Mouse (Mus musculus): Measurements from ENCODE around the gene Limk1. TPM values are rescaled to one million over a fixed set of nuclear protein-coding genes. Genes with fewer than 3 reads are reported as not detected.

Limk1 gene
- polyA plus RNA-seq, 1 experiment from 2014 or later: 1.8 TPM

DNA sequence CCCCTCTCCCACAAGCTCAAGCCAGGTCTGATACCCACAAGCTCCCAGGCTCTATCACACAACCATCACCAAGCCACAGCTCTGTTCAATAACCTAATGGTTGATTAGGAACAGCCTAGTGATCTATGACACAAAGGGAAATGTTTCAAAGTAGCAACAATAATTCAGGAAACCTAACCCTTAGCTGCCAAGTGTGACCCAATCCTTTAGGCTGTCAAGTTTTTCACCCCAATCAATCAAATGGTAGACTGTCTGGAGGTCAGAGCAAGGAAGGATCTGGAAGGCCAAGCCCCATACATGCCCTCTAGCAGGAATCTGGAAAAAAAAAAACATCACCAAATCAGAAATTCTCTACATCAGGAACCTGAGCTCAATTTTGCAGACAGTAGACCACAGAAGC is 57.6 kb downstream of the Limk1 start:
- Histone ChIP-seq H3K9ac (ENCODE audit: low read depth, low read length) (no peak overlapping the region), H3K27me3 (replicated peaks; ENCODE audit: control insufficient read depth, insufficient read depth, low read length) (no peaks in the 10 kb centered on the region), H3K4me1 (replicated peaks; ENCODE audit: control insufficient read depth, insufficient read depth, low read length) (no peaks in the 10 kb centered on the region), H3K9me3 (ENCODE audit: control insufficient read depth) (no peaks in the 10 kb centered on the region), H3K36me3 (ENCODE audit: control insufficient read depth, insufficient read depth) (peaks cover 63% of the 10 kb centered on the region), H3K27ac (ENCODE audit: low read depth, low read length) (0 out of 2 replicates have a peak overlapping the region, but pooled peaks have one; percentile 72), H3K4me3 (ENCODE audit: low read depth, low read length) (no peak overlapping the region), H3K4me2 (replicated peaks; ENCODE audit: low read depth) (no peak overlapping the region)
- no peak for ATAC-seq
- TF ChIP-seq CTCF (IDR thresholded peaks at IDR 0.05; ENCODE audit: low read depth): no peak

DNA sequence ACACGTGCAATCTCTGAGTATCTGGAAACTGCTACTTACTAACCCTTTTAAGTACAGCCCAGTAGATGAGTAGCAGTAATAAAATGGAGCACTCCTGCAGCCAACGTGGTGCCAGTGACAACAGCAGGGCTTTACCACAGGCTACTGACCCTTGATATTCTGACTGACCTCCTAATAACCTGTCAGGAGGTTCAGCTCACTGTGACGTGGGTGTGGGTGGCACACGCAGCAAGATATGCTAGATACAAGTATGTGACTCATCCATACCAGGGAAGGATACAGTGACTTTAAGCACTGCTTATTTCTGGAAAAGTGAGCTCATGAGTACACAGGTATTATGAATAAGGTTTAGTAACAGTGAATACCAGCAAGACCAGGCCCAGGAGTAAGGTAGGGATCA is 58.9 kb downstream of the Limk1 start:
- Histone ChIP-seq H3K4me1 (replicated peaks; ENCODE audit: control insufficient read depth, insufficient read depth, low read length) (no peaks in the 10 kb centered on the region), H3K36me3 (ENCODE audit: control insufficient read depth, insufficient read depth) (peaks cover 66% of the 10 kb centered on the region), H3K27ac (ENCODE audit: low read depth, low read length) (peak overlapping the region; percentile 72), H3K9me3 (ENCODE audit: control insufficient read depth) (no peaks in the 10 kb centered on the region), H3K9ac (ENCODE audit: low read depth, low read length) (no peak overlapping the region), H3K4me2 (replicated peaks; ENCODE audit: low read depth) (no peak overlapping the region), H3K4me3 (ENCODE audit: low read depth, low read length) (no peak overlapping the region), H3K27me3 (replicated peaks; ENCODE audit: control insufficient read depth, insufficient read depth, low read length) (no peaks in the 10 kb centered on the region)
- WGBS: 32% methylated on average over 4 of the region's 4 CpGs
- peak; percentile 86 for ATAC-seq
- TF ChIP-seq CTCF (IDR thresholded peaks at IDR 0.05; ENCODE audit: low read depth): no peak

DNA sequence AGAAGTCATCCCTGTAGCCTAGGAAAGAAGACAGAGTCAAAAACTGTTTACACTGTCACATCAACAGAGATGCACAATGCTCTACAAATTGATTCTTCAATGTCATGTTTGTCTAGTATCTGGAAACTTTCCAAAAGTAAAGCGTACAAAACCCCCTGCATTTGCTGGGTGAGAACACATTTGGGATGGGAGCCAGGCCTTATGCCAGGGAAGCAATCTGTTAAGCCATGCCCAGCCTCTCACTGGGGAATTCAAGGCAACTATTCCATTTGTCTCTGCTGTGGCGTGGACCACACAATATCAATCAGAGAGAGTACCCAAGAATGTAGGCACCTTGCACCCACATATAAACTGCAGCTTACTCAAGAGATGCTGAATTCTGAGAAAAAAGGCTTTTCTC is 66.3 kb downstream of the Limk1 start:
- no peak overlapping the region; the same call in 1 of the 2 replicates for H3K27ac ChIP-seq (ENCODE audit: low read depth, low read length)
- H3K4me3 ChIP-seq (ENCODE audit: low read depth, low read length): no peak overlapping the region
- no peaks in the 10 kb centered on the region for H3K9me3 ChIP-seq (ENCODE audit: control insufficient read depth)
- no peaks in the 10 kb centered on the region for H3K27me3 ChIP-seq (replicated peaks; ENCODE audit: control insufficient read depth, insufficient read depth, low read length)
- no peaks in the 10 kb centered on the region for H3K4me1 ChIP-seq (replicated peaks; ENCODE audit: control insufficient read depth, insufficient read depth, low read length)
- H3K4me2 ChIP-seq (replicated peaks; ENCODE audit: low read depth): no peak overlapping the region
- WGBS: 85% methylated on average over 2 of the region's 2 CpGs
- ATAC-seq: no peak
- no peak for TF ChIP-seq CTCF (IDR thresholded peaks at IDR 0.05; ENCODE audit: low read depth)
- H3K9ac ChIP-seq (ENCODE audit: low read depth, low read length): no peak overlapping the region
- peaks cover 86% of the 10 kb centered on the region for H3K36me3 ChIP-seq (ENCODE audit: control insufficient read depth, insufficient read depth)

DNA sequence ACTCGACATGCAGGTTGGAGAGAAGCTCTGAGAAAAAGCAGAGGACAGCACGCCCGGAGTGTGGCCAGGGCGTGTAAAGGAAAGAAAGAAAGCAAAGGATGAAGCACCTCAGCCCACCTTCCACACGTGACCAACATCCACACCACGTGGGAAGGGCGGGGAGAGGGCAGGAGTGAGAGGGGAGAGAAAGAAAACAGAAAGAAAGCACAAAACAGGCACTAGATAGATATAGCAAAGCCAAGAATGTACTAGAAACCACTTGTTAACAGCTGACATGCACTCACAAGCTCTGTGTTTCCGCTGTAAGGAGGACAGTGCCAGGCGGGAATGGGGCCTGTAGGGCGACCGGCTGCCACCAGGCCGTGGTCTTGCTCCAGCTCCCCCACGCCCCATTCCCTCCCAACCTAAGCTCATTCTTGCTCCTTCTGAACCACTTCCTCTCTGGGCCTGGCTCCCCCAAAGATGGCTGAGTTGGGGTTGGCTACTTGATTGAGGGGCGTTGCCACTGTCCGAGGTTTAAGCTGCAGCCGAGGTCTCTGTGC is 67.2 kb downstream of the Limk1 start:
- no peak for ATAC-seq
- Histone ChIP-seq H3K9me3 (ENCODE audit: control insufficient read depth) (no peaks in the 10 kb centered on the region), H3K36me3 (ENCODE audit: control insufficient read depth, insufficient read depth) (peaks cover 77% of the 10 kb centered on the region), H3K27me3 (replicated peaks; ENCODE audit: control insufficient read depth, insufficient read depth, low read length) (no peaks in the 10 kb centered on the region), H3K4me1 (replicated peaks; ENCODE audit: control insufficient read depth, insufficient read depth, low read length) (no peaks in the 10 kb centered on the region), H3K27ac (ENCODE audit: low read depth, low read length) (no peak overlapping the region), H3K9ac (ENCODE audit: low read depth, low read length) (no peak overlapping the region), H3K4me2 (replicated peaks; ENCODE audit: low read depth) (no peak overlapping the region), H3K4me3 (ENCODE audit: low read depth, low read length) (no peak overlapping the region)
- WGBS: 86% methylated on average over 16 of the region's 16 CpGs
- TF ChIP-seq CTCF (IDR thresholded peaks at IDR 0.05; ENCODE audit: low read depth): no peak

DNA sequence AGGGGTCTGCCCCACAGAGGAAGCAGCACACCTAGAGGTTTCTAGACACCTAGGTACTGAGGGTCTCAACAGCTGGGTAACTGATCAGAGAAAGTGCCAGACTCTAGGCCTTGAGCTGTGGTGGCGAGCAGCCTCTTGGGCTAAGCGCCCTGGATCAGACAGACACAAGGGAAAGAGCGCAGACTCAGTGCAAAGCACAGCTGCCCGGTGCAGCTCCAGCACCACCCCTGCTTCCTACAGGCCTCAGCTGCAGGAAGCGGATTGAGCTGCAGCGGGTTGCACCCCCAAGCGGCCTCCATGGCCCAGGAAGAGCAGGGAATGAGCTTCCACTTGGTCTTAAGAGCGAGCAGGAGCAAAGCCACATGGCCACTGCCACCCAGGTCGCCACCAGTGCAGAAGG is 67.9 kb downstream of the Limk1 start:
- Histone ChIP-seq H3K4me3 (ENCODE audit: low read depth, low read length) (no peak overlapping the region), H3K4me1 (replicated peaks; ENCODE audit: control insufficient read depth, insufficient read depth, low read length) (no peaks in the 10 kb centered on the region), H3K36me3 (ENCODE audit: control insufficient read depth, insufficient read depth) (peaks cover 70% of the 10 kb centered on the region), H3K27me3 (replicated peaks; ENCODE audit: control insufficient read depth, insufficient read depth, low read length) (no peaks in the 10 kb centered on the region), H3K9ac (ENCODE audit: low read depth, low read length) (no peak overlapping the region), H3K27ac (ENCODE audit: low read depth, low read length) (no peak overlapping the region), H3K4me2 (replicated peaks; ENCODE audit: low read depth) (no peak overlapping the region), H3K9me3 (ENCODE audit: control insufficient read depth) (no peaks in the 10 kb centered on the region)
- 94% methylated on average over 9 of the region's 9 CpGs for WGBS
- TF ChIP-seq CTCF (IDR thresholded peaks at IDR 0.05; ENCODE audit: low read depth): no peak
- no peak for ATAC-seq

DNA sequence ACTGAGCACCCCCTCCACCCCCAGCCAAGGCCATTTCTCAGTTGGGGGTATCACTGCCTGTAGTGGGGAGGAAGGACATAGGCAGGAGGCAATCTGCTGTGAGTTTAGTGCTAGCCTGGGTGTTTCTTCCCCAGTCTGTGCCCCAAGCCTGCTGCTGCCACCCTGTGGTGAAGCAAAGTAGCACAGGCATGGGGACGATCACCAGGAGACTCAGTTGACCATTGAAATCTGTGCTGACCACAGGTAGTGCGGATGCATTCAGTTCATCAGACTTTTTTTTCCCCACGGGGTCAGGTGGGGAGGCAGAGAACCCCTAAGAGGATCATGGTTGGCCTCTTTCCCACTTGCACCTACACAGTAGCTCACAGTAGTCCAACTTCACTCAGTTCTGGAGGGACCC is 71.3 kb downstream of the Limk1 start:
- no peak overlapping the region for H3K4me2 ChIP-seq (replicated peaks; ENCODE audit: low read depth)
- no peaks in the 10 kb centered on the region for H3K27me3 ChIP-seq (replicated peaks; ENCODE audit: control insufficient read depth, insufficient read depth, low read length)
- H3K27ac ChIP-seq (ENCODE audit: low read depth, low read length): no peak overlapping the region
- no peak overlapping the region for H3K9ac ChIP-seq (ENCODE audit: low read depth, low read length)
- no peaks in the 10 kb centered on the region for H3K9me3 ChIP-seq (ENCODE audit: control insufficient read depth)
- no peak for ATAC-seq
- WGBS: 52% methylated on average over 3 of the region's 3 CpGs
- 0 out of 2 replicates have a peak, but pooled peaks cover 2% of the 10 kb centered on the region for H3K4me1 ChIP-seq (replicated peaks; ENCODE audit: control insufficient read depth, insufficient read depth, low read length)
- peaks cover 45% of the 10 kb centered on the region for H3K36me3 ChIP-seq (ENCODE audit: control insufficient read depth, insufficient read depth)
- no peak overlapping the region for H3K4me3 ChIP-seq (ENCODE audit: low read depth, low read length)
- TF ChIP-seq CTCF (IDR thresholded peaks at IDR 0.05; ENCODE audit: low read depth): peak; percentile 98

DNA sequence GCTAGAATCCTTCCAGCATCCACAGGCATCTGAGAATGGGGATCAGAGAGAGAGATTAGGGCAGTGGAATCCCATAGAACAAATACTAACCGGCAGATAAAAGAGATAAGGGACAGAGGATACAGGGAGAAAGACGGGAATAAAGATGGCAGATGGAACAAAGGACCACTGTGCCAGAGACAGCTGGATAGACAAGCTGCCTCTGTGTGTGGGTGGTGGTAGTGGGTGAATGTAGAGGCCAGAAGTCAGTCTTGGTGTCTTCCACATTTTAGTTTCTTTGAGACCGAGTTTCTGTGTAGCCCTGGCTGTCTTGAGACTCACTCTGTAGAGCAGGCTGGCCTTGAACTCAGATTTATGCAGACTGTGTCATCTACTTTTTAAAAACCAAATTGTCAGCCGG is 72.6 kb downstream of the Limk1 start:
- no peak overlapping the region for H3K4me2 ChIP-seq (replicated peaks; ENCODE audit: low read depth)
- no peaks in the 10 kb centered on the region for H3K27me3 ChIP-seq (replicated peaks; ENCODE audit: control insufficient read depth, insufficient read depth, low read length)
- H3K36me3 ChIP-seq (ENCODE audit: control insufficient read depth, insufficient read depth): peaks cover 32% of the 10 kb centered on the region
- TF ChIP-seq CTCF (IDR thresholded peaks at IDR 0.05; ENCODE audit: low read depth): no peak
- H3K4me3 ChIP-seq (ENCODE audit: low read depth, low read length): no peak overlapping the region
- H3K4me1 ChIP-seq (replicated peaks; ENCODE audit: control insufficient read depth, insufficient read depth, low read length): 0 out of 2 replicates have a peak, but pooled peaks cover 6% of the 10 kb centered on the region
- 57% methylated on average over 4 of the region's 4 CpGs for WGBS
- no peaks in the 10 kb centered on the region for H3K9me3 ChIP-seq (ENCODE audit: control insufficient read depth)
- no peak overlapping the region for H3K27ac ChIP-seq (ENCODE audit: low read depth, low read length)
- no peak overlapping the region for H3K9ac ChIP-seq (ENCODE audit: low read depth, low read length)
- no peak for ATAC-seq
